Mouse (Mus musculus) adrenal gland, postnatal 4 days (tissue): Measurements from ENCODE around the gene Olfr1417. TPM values are rescaled to one million over a fixed set of nuclear protein-coding genes. Genes with fewer than 3 reads are reported as not detected.

Source experiments
- DNase-seq, 2 experiments: peaks; one replicate each; pipeline ENCODE4 v3.0.0; 2021 to 2022; ENCODE audit warnings: low spot score in 2 of 2, mixed read lengths in 2 of 2
- total RNA-seq, 2 experiments: library from RNA; stranded (reverse); gene quantifications; 2 replicates each; pipeline ENCODE4 v1.2.3; 2021

The Olfr1417 gene
- total RNA-seq, 2 experiments from 2014 or later = not detected

DNA sequence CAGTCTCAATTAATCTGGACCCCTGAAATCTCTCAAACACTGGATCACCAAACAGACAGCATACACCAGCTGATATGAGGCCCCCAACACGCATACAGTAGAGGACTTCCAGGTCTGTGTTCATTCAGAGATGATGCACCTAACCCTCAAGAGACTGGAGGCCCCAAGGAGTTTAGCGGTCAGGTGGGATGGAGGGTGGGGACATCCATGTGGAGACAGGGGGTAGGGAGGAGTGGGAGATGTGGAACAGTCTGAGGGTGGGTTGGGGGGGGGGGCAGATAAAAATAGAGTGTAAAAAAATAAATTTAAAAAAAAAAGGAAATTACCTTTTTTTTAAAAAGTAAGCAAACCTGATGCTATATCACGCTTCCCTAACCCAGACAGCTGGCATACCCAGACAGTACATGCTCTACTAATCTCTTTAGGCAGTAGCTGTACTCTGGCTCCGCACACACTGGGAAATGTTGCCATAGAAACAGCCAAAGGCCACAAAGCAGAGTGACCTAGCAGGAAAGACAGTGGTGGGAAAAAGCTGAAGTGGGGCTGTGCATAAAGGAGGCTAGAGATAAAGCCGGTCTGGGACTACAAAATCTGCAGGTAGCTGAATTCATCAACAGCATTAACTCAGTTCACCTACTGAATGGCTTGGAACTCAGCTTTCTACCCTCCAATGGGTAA is 27.2 kb downstream of the Olfr1417 start:
- DNase-seq = no peak

DNA sequence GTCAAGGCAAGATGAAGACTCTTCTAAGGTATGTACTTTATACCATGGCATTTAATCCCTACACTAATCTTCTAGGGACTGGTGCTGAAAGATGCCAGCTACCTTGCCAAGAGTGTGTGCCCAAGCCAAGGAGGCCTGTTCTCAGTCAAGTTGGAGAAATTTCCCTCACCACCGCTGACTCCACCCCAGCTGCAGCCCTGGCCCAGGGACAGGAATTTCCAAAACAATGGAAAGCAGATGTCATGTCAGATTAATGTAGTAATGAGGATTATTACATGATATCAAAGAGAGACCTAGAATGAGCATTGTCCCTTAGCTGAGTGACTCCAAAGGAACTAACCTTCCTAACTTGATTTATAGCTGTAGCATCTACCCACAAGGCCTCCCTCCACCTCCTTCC is 28.2 kb downstream of the Olfr1417 start:
- DNase-seq = no peak

DNA sequence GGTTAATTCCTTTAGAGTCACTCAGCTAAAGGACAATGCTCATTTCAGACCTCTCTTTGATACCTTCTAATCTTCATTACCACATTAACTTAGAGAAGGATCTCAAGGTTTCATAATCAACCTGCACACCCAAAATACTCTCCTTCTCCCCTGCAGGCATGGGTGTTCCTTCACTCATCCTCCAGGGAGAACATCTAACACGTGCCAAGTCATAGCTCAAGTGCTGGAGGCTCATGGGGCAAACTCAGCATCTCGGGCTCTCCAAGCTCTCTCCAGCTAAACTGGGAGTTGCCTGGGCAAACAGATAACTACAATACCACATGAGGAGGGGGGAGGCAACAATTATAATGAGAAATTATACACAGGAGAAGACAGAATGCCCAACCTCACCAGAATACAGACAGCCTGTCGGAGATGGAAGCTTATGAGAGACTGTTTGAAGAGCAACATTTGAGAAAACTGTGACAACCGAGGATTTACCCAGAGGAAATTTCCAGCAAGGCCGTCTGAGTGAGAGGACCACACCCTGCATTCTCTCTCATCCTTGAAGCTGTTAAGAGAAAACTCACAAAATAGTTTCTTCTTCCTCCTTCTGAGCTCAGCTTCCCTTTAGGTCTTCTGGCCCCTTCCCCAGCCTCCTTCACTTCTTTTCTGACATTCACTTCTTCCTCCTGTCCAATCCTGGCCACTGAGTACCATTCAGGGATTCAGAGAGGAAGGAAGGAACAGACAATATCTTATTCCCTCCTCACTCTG is 28.8 kb downstream of the Olfr1417 start:
- DNase-seq = no peak

DNA sequence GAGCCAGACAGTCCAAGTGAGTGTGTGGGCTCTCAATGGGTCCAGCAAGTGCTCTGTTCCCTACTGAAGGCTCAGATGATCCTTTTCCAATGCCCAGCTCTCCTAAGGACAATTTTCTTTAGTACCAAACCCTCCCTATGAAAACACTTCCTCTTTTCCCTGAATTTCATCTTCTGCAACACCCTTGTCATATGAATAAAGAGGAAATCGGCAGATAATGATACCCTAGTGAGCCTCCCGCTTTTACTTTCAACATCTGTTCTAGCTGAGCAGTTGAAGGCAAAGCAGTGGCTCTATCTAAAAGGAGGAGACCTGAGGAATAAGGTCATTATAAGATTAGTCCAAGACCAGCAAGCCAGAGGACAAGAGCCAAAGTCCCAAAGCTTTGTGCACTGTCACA is 30.6 kb downstream of the Olfr1417 start:
- DNase-seq = no peak

DNA sequence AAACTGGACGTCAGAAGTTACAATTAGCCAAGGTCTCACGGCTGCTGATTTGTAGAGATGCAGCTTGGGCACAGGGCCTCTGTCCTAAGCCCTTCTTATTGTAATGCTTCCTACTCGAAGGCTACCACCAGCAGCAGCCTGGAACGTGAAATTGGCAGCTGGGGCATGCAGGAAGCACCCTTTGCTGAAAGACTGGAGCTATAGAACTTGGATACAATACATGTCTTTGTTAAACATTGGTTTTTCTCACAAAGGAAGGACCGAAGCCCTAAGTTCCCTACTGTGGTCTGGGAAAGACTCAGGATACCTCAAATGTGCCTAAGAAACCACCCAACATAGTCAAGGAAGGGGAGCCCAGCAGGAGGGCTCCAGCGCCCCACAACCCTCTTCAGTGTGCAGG is 31.2 kb downstream of the Olfr1417 start:
- no peak for DNase-seq

DNA sequence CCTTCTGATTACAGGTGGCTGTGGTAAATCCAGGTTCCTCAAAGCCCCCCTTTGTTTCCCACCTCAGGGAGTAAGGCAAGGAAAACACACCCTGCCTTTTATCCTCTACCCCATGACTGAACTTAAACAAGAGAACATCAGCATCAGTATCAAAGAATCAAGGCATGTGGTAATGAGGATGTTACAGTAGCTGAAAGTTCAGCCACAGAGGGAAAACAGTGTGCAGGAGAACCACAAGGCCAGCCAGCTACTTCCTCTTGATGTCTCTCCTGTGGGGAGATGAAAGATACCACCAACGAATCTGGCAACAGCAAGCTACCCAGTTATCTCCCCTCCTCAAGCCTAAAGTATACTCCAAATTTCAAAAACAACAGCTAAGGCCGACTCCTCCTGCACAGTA is 31.8 kb downstream of the Olfr1417 start:
- DNase-seq = no peak

DNA sequence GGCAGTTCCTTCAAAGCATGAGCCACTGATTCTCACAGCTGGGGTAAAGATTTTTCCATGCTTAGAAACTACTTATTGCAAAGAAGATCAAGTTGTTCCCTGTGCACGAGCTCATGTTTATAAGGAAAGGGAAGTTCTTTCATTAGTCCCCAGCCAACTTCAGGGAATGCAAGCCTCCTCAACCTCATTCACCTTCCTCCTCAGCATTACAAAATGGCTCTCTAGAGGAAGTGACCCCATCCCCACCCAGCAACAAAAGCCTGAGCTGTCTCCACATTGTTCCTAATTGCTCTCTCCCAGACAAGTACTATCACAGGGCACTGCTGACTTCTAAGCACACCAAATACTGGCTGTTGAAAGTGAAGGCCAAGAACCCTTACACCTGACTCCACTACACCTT is 34.6 kb downstream of the Olfr1417 start:
- no peak for DNase-seq

DNA sequence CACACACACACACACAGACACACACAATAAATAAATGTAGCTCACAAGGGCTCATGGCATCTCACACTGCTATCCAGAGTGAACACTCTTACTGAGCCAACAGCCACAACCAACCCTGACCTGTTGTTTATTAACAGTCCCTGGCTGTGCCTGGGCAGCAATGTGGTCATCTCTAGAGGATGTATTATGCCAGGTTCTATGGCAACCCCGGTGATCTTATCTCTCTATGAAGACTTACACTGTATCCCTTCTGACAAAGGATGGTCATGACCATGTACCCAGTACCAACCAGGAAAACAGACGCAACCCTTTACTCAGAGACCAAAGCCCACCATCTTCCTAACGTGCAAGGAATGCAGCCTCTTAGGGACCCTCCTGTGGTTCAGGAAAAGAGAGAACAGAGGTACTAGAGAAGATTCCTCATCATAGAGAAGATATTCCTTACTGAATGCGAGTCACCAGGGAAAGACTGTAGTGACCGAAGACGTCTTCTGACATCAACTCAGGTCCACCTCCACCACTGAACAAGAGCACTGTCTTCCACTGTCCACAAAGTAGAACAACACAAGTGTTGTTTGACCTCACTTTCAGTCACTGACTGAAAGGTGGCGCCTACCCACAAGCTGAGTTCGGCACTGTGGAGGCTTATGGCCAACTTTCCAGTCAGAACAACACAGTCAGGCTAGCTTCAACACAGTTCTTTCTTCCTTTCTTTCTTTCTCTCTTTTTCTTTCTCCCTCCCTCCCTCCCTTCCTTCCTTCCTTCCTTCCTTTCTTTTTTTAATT is 38.3 kb downstream of the Olfr1417 start:
- DNase-seq = no peak

DNA sequence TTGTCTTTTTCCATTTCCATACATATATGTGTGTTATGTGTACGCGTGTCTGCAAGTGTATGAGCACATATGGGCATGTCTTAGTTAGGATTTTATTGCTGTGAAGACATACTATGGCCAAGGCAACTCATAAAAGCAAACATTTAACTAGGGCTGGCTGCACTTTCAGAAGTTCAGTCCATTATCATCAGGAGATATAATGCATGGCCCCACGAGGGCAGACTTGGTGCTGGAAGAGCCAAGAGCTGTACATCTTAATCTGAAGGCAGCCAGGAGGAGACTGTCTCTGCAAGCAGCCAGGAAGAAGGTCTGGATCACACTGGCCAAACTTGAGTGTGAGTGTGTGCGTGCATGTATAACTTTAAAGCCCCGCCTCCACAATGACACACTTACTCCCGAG is 44.6 kb downstream of the Olfr1417 start:
- DNase-seq = no peak

DNA sequence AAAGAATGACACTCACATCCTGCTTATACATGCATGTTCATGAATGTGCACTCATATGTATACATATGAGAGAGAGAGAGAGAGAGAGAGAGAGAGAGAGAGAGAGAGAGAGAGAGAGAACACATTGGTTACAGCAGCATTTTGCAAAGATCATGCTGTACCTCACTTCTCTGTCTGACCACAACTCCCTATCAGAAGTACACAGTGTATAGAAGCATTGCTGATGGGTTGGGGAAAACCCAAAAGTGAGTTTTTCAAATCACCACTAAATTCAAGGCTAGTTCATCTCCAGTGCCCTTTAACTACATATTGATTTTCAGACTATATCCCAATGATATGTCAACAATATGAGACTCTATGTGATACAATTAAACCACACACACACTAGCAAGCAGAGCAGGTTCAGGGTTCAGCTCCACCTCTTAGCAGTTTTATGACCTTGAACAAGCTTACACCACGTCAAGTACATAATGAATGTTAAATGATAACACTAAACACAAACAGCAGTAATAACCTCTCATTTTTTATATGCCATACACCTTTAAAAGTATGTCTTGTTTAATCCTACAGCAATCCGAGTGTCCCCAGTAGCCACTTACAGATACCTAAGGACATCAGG is 45.2 kb downstream of the Olfr1417 start:
- DNase-seq = no peak

DNA sequence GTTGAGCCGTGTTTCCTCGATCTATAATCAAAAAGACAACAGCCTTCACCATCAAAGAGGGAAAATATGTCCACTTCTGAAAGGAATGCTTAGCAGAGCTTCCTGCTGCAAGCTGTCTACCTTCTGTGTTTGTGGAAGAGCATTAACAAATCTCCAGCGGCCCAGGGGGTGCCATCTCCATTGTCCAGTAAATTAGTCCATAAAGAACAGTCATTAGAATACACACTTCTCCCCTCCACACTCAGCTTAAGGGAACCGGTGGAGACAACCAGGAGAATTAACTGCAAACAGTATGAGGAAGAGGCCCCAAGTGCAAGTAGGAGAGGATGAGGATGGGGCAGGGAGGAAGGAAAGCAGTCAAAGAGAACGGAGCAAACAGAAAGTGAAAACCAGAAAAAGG is 47.2 kb downstream of the Olfr1417 start:
- DNase-seq = no peak

DNA sequence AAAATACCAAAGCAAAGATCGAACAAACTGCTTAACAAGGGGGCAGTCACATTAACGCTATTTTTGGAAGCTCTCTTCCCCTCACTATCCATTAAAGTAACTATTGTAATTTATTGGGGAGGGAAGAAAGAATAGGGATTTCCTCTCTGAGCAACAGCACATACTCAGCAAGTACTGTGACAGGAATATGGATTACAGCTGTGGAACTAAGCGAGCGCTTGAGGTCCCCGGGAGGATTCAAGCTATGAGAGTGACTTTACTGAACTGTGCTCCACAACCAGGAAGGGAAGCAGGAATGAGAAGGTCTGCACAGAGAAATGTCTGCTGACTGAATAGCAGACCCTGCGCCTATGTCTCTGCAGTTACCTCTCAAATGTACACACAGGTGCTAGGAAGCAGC is 50.1 kb downstream of the Olfr1417 start:
- no peak for DNase-seq

DNA sequence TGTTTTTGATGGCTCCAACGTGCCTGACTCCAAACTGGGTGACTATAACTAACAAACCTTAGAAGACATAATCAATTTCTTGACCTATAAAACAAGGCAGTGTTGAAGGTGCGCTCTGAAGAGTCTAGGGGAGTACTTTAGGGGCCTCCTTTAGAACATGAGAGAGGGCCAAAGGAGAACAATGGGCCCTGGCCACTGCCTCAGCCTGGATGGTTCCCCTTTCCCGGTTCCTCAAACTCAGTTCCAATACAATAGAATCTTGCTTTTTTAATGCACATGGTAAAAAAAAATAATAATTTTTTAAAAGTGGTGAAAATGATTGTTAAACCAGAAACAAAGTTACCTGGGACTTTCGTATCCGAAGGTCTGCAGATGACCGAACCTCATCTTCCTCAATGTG is 51.2 kb downstream of the Olfr1417 start:
- no peak for DNase-seq

DNA sequence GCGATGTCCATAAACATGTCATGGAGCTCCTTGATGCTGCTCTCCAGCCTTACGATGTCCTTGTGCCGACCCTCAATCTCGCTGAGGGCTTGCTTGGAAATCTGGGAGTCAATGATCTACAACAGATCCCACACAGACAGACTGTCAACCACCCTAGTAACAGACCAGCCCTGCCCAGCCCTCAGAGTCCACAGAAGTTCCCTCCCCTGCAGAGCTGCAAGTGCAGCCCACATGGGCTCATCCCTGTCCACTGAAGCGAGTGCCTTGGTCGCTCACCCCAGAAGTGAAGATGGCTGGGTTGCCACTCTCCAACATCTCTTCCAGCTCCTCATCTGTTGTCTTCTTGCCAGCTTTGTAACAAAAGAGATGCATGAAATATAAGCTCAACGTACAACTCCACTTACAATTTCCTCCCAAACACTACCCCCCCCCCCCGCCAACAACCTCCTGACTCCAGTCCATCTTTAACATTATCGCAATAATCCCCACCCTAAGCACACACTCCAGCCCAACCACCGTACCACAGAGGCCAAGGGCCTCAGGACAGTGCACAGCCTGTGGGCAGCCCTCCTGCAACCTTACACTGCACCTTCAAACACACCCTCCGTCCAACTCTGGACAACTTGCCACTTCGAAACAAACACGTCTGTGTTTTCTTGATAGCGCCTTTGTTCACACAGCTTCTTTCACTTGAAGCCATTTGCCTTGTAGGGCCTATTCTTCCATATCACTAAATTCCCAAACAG is 53.4 kb downstream of the Olfr1417 start:
- DNase-seq = no peak

DNA sequence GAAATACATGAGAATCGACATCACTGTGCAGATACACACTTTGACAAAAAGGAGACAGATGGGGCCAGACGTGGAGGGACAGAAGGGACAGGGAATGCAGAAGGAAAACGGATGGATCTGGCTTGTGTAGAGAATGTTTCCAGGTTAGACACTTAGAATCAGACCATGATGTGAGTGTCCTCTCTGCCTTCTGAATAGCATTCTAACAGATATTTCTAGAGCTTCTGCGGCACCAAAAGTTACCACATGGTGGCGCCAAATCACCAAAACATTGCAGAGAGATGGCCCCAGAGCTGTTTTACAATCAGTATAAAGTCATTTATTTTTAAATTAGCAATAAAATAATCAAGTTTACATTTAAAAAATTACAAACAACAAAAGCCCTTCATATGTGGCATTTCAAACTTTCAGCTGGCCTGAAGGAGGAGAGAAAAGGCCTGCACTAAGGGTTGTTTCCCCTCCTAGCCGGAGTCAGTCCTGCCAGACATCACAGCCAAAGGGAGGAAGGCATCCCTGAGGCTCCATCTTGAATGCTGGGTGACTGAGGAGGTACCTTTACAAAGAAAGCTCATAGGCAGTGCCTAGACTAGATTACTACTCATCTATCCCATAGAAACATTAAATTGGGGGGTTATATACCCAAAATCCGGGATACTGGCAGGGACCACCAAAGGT is 61.7 kb downstream of the Olfr1417 start:
- DNase-seq = peak in 1 of 2 experiments; percentile 27

Other genes starting within 250 kb of the Olfr1417 start
- gene Ms4a6d, start 234.4 kb downstream of the Olfr1417 start, total RNA-seq = 1 to 10 TPM; 3.7 to 4.4 TPM
- under 1 TPM; 0.20 to 0.98 TPM for gene Ms4a2, start 215.5 kb downstream of the Olfr1417 start, total RNA-seq
- gene Ms4a3, start 198.4 kb downstream of the Olfr1417 start, total RNA-seq = 1 to 10 TPM in 1 of 2 experiments, under 1 TPM in 1; 0.53 to 1.2 TPM
- gene Oosp2, start 178.7 kb downstream of the Olfr1417 start, total RNA-seq = not detected
- under 1 TPM in 1 of 2 experiments, not detected in 1; 0.96 TPM for gene Oosp1, start 148.1 kb downstream of the Olfr1417 start, total RNA-seq
- gene Oosp3, start 142.2 kb downstream of the Olfr1417 start, total RNA-seq = not detected
- gene Gif, start 91.7 kb downstream of the Olfr1417 start, total RNA-seq = not detected
- gene Mrpl16, start 68.8 kb downstream of the Olfr1417 start, total RNA-seq = 10 to 100 TPM; 48.8 to 53.8 TPM
- gene Stx3, start 19.8 kb downstream of the Olfr1417 start, total RNA-seq = 10 to 100 TPM in 1 of 2 experiments, 1 to 10 TPM in 1; 7.9 to 12.2 TPM
- gene Olfr1418, start 21.8 kb upstream of the Olfr1417 start, total RNA-seq = not detected
- gene Olfr1419, start 35.9 kb upstream of the Olfr1417 start, total RNA-seq = not detected
- gene Olfr1420, start 47.3 kb upstream of the Olfr1417 start, total RNA-seq = not detected
- 10 to 100 TPM; 36.2 to 38.1 TPM for gene Patl1, start 73.2 kb upstream of the Olfr1417 start, total RNA-seq
- gene Osbp, start 126.7 kb upstream of the Olfr1417 start, total RNA-seq = 10 to 100 TPM; 71.0 to 74.0 TPM
- gene Olfr1423, start 202.1 kb upstream of the Olfr1417 start, total RNA-seq = not detected
- not detected for gene Olfr1424, start 223.5 kb upstream of the Olfr1417 start, total RNA-seq
- gene Olfr1425, start 238.5 kb upstream of the Olfr1417 start, total RNA-seq = not detected